Mouse (Mus musculus) spleen, postnatal 14 days (tissue): ENCODE measurements around the gene Mphosph10.

Experiments
- DNase-seq, 2 experiments: peaks; one replicate each; pipeline ENCODE4 v3.0.0; 2021 to 2022; ENCODE audit warnings: low spot score in 2 of 2

Mphosph10 gene

GRCm38 (mm10) chr7:64351087-64351486 is 41.0 kb downstream of the Mphosph10 start:
- no peak for DNase-seq

- DNase-seq: no peak
Observed at GRCm38 (mm10) chr7:64349147-64349861, 42.8 kb downstream of the Mphosph10 start.

- DNase-seq: no peak
Observed at GRCm38 (mm10) chr7:64347813-64348212, 44.3 kb downstream of the Mphosph10 start.

GRCm38 (mm10) chr7:64332686-64333085 is 59.4 kb downstream of the Mphosph10 start:
- DNase-seq: no peak

DNA sequence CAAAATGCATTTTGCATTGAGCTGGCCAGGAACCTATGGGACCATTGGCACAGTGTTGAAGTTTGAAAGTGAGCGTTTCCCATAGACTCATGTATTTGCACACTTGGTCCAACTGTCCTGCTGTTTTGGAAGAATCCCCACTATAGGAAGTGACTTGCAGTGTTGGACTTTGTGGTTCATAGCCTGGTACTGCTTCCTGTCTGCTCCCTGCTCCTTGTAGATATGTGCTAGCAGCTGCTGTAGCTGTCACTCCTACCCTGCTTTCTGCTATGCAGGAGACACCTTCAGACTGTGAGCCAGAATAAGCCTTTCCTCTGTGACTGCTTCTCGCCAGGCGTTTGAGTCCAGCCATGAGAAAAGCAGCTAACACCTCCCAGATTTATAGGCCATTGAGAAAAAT is 60.8 kb downstream of the Mphosph10 start:
- DNase-seq: no peak

DNA sequence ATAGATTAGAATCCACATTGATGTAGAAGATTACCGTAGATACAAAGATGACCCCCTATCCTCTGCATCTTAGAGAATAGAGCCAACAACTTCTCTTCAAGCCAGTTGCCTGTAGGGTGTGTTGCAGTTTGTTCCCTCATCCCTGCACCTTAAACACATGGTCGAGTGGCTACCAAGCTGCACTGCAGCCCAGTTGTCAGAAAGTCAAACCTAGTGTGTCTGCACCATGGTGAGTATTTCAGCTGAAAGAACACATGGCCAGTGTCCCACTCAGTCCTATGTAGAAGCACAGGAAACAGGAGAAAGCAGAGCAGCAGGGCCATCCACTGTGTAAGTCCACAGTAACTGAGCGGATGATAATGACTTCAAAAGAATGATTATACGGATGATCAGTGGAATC is 64.6 kb downstream of the Mphosph10 start:
- no peak for DNase-seq

DNA sequence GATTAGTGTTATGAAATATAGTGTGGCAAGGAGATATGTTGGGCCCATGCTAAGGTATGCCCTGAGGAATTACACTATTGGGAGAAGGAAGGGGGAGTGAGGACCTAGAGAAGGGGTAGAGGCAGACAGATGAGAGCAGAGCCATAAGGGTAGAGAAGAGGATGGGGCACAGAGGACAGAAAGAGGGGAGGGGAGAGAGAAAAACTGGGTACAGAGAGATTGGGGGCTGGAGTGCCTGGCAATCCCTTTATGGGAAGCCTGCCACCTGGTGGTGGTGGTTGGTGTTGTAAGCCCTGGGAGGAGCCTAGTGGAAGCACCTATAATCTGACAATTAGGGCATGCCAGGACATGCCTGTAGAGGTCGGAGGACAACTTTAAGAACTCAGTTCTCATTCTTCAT is 65.2 kb downstream of the Mphosph10 start:
- peak; percentile 65 to 82 for DNase-seq
